Mouse (Mus musculus) urinary bladder, postnatal 14 days (tissue): ENCODE measurements around the gene Kctd10.
A peak's percentile ranks its signal among the peaks of the same experiment; 100 is the strongest.

Source experiments
- DNase-seq: peaks from one replicate; pipeline ENCODE4 v3.0.0; 2021; ENCODE audit warnings: low spot score

Kctd10 gene

DNA sequence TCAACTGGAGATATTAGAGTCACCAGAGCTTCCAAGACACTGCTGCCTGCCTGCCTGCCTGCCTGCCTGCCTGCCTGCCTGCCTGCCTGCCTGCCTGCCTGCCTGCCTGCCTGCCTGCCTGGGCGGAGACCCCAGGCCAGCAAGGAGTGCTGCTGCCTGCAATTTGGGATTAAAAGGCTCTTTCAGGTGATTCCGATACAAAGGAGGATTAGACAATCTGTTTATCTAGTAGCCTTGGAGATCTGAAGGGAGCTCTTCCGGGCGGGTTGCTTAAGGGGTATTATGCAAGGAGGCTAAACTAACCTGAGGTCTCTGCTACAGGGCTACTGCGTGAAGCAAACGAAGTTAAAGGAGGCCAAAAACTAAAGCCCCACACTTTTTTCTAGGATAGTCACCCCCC is 1.4 kb downstream of the Kctd10 start:
- DNase-seq: no peak

DNA sequence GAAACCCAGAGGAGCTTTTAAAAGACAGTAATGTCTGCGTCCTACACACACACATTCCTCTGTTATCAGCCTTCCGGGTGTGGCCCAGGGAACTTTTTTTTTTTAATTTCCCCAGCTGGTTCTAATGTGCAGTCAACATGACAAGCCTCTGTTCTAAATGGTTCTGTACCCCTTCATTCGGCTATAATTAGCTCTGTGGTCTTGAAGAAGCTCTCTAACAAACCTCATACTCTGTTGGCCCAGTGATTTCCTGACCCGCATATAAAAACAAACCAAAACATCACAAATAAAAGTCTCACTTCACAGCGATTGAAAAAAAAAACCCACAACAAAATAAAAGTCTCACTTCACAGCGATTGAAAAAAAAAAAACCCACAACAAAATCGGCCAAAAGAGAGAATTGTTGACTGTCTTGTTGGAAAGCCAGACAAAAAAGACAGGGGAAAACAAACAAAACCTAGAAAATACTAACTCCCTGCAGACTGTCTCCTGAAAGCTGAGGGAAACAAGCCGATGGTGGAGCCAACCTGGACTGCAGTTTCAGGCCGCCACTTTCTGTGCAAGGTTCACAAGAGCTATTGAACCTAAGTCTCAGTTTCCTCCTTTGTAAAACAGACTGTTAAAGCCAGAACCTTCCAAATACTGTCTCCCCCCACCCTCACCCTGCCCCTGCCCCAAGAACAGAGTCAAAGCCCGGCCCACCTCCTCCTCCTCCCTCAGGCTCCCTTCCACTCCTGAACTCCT is 2.0 kb downstream of the Kctd10 start:
- DNase-seq: no peak

DNA sequence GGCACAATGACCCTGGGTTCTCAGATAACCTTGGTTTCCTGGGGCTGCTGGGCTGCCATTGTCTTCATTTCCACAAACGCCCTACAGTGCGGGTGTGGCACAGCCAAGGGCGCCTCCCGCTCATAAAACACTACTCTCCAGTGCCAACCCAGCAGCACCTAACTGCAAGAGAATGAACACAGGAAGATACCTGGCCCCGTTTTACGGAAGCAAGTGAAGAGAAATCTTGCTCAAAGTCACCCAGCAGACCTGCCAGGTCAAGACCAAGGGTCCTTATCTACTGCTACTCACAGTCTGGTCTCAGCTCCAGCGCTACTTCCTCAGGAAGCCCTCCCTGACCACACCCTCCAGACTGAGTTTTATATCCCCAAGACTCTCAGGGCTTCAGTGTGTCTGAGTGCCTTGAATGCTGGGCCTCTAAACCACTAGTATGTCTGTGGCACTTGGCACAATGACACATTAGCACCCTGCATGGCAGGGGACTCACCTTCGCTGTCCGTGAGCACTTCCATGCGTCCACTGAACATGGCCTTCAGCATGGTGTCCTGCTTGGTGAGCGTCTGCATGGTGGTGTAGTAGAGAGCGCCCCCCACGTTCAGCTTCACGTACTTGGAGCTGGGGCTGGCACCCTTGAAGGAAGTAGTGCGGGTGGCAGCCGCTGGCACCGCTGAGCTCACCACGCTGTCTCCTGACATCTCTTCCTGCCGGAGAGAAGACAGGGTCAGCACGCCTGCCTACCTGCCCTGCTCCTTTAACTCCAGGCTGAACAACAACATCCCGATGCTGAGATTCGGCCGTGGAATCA is 5.7 kb downstream of the Kctd10 start:
- no peak for DNase-seq

DNA sequence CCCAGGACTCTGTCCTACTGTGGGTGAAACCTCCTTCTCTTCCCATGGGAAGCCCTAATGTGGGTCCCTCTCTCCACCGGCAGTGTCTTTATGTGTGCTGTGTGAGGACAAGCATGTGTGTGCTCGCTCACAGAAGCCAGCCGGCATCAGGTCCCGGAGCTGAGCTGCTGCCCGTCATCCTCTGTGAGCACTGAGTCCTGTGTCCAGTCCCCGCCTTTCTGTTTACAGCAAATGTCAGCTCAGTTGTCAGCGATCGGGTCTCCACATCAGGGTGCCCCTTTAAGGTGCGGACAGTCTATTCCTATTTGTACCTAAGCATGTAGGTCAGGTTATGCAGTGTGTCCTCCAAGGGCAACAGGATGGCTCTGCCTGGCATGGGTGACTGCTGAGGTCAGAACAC is 6.7 kb downstream of the Kctd10 start:
- DNase-seq: no peak

- no peak for DNase-seq
Measured at GRCm38 (mm10) chr5:114373174-114373573, 7.1 kb downstream of the Kctd10 start.

DNA sequence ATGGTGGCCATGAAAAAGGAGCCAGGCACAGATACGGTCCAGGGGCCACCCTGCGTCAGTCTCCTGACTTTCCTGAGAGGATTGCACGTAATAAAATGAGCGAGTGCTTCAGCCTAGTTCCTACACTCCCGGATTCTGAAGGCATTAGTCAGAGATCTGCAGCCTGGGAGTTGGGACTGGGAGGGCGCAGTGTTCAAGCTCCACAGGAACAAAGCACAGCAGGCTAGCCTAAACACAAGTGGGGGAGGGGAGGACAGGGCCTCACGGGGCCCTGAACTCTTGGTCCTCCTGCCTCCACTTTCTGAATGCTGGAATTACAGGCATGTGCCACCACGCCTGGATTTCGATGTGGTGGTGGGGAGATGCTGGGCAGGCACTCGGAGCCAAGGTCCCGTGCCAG is 7.7 kb downstream of the Kctd10 start:
- peak; percentile 34 for DNase-seq

DNA sequence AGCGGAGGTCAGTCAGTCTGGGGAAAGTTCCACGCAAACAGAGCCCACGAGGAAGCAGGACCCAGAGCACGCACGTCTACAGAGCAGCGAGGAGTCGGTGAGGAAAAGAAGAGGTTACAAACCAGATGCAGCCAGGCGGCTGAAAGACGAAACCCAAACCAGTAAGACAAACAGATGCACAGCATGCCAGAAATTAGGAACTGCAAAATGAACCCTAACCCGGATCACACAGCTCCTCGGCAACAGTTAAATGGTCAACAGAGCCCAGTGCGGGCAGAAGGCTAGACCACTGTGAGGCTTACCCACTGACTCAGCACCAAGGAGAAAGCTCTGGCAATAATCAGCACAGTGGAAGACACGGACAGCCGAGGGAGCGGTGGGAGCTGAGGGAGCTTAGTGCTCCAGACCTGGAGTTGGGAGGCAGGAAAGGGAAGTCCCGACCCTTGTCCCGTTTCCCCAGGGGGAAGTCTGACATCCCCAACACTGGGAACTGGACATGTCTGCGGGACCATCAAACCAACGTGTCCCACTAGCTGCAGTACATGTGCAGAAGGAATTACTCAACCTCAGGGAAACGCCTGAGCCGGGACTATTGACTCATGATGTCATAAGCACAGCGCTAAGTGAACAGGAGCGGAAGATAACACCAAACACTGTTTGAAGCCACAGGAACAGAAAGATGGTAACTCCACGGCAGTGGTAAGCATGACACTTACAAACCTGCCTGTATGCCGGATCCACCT is 8.4 kb downstream of the Kctd10 start:
- DNase-seq: no peak

- DNase-seq: no peak
Measured at GRCm38 (mm10) chr5:114371331-114371730, 9.0 kb downstream of the Kctd10 start.

GRCm38 (mm10) chr5:114370371-114370776 is 9.9 kb downstream of the Kctd10 start:
- DNase-seq: peak; percentile 40

GRCm38 (mm10) chr5:114369921-114370320 is 10.4 kb downstream of the Kctd10 start:
- DNase-seq: no peak

GRCm38 (mm10) chr5:114368803-114369496 is 11.4 kb downstream of the Kctd10 start:
- DNase-seq: no peak

DNA sequence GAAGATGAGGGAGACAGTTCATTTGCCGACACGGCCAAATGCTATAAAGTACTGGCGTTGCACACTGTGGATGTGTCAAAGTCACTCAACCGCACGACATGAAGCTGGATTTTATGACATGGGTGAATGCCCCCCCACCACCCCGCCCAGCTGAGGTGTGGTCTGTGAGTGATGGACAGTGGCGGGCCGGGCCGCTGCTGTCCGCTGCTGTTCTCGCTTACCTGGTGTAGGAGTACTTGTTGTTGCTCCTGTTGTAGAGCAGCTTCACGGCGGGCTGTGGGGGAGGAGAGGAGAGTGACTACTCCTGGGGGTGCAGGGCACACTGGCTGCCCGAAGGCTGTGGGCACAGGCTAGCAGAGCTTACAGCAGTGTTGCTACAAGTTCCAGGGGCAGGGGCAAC is 12.2 kb downstream of the Kctd10 start:
- no peak for DNase-seq

- DNase-seq: peak; percentile 59
Measured at GRCm38 (mm10) chr5:114365043-114365752, 15.1 kb downstream of the Kctd10 start.

GRCm38 (mm10) chr5:114360968-114361367 is 19.3 kb downstream of the Kctd10 start:
- no peak for DNase-seq

DNA sequence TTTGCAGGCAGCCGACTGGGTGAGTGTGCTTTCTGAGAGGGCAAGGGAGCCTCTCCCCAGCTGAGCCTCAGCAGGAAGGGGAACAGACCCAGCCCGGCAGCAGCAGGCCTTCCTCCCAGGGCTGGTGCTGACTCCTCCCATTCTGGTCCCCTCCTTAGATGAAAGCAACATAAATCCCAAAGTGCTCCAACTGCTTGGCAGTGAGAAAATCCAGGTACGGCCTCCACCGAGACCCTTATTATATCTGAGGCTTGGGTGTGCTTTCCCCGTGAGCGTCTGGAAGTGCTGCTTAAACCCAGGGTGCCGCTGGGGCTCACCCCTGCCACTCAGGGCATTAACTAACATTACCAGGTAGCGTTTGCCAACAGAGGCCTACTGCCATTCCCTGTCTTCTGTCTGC is 20.7 kb downstream of the Kctd10 start:
- no peak for DNase-seq

GRCm38 (mm10) chr5:114358833-114359232 is 21.5 kb downstream of the Kctd10 start:
- DNase-seq: no peak

- peak; percentile 41 for DNase-seq
Measured at GRCm38 (mm10) chr5:114356936-114357751, 23.2 kb downstream of the Kctd10 start.

GRCm38 (mm10) chr5:114356250-114356935 is 23.9 kb downstream of the Kctd10 start:
- DNase-seq: peak; percentile 89

- DNase-seq: no peak
Measured at GRCm38 (mm10) chr5:114351490-114351889, 28.8 kb downstream of the Kctd10 start.

DNA sequence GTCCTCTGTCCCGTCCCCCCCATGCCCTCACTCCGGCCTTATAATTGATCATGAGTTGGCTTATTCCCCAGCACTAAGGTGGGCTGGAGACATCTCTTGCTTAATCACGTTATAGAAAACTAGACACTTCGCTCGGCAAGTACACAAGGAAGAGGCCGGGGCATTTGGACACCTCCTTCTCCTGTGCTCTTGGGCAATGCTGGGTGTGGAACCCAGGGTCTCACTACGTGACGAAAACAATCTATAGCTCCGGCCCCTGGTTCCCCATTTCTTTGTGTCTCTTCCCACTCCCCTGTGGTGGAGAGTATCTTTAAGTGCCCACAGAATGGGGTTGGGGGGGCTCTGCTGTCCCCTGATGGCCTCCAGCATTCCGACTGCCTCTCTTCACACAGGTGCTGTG is 33.3 kb downstream of the Kctd10 start:
- no peak for DNase-seq
